Mouse (Mus musculus): ENCODE measurements around the gene A830005F24Rik. TPM values are rescaled to one million over a fixed set of nuclear protein-coding genes. Genes with fewer than 3 reads are reported as not detected.
A peak's percentile ranks its signal among the peaks of the same experiment; 100 is the strongest.

Gene A830005F24Rik
- polyA plus RNA-seq, 1 experiment: 1.8 TPM

- no peak for TF ChIP-seq CTCF (IDR thresholded peaks at IDR 0.05; ENCODE audit: borderline replicate concordance, extremely low read depth, insufficient read depth, insufficient read length)
- TF ChIP-seq POLR2A (IDR thresholded peaks at IDR 0.05; ENCODE audit: borderline replicate concordance, extremely low read depth, insufficient read depth, insufficient read length, poor library complexity, severe bottlenecking): no peak
- no peak for DNase-seq (ENCODE audit: low read depth)
These were observed 2.5 kb downstream of the A830005F24Rik start for GRCm38 (mm10) chr13:48515861-48516260.

- DNase-seq (ENCODE audit: low read depth): peak; percentile 14
These were observed 5.8 kb downstream of the A830005F24Rik start for GRCm38 (mm10) chr13:48519122-48519521.

- no peak for DNase-seq (ENCODE audit: low read depth)
- TF ChIP-seq CTCF (IDR thresholded peaks at IDR 0.05; ENCODE audit: borderline replicate concordance, extremely low read depth, insufficient read depth, insufficient read length): no peak
- TF ChIP-seq POLR2A (IDR thresholded peaks at IDR 0.05; ENCODE audit: borderline replicate concordance, extremely low read depth, insufficient read depth, insufficient read length, poor library complexity, severe bottlenecking): no peak
These were observed 12.4 kb downstream of the A830005F24Rik start for GRCm38 (mm10) chr13:48525745-48526144.

- TF ChIP-seq POLR2A (IDR thresholded peaks at IDR 0.05; ENCODE audit: borderline replicate concordance, extremely low read depth, insufficient read depth, insufficient read length, poor library complexity, severe bottlenecking) (no peak), CTCF (IDR thresholded peaks at IDR 0.05; ENCODE audit: borderline replicate concordance, extremely low read depth, insufficient read depth, insufficient read length) (peak; percentile 81)
- peak; percentile 94 for DNase-seq (ENCODE audit: low read depth)
These were observed 14.9 kb downstream of the A830005F24Rik start for GRCm38 (mm10) chr13:48528123-48528871.

- DNase-seq (ENCODE audit: low read depth): no peak
- TF ChIP-seq POLR2A (IDR thresholded peaks at IDR 0.05; ENCODE audit: borderline replicate concordance, extremely low read depth, insufficient read depth, insufficient read length, poor library complexity, severe bottlenecking): no peak
- no peak for TF ChIP-seq CTCF (IDR thresholded peaks at IDR 0.05; ENCODE audit: borderline replicate concordance, extremely low read depth, insufficient read depth, insufficient read length)
These were observed 15.7 kb downstream of the A830005F24Rik start for GRCm38 (mm10) chr13:48529028-48529427.

GRCm38 (mm10) chr13:48530685-48531084 is 17.3 kb downstream of the A830005F24Rik start:
- TF ChIP-seq CTCF (IDR thresholded peaks at IDR 0.05; ENCODE audit: borderline replicate concordance, extremely low read depth, insufficient read depth, insufficient read length) (no peak), POLR2A (IDR thresholded peaks at IDR 0.05; ENCODE audit: borderline replicate concordance, extremely low read depth, insufficient read depth, insufficient read length, poor library complexity, severe bottlenecking) (no peak)
- DNase-seq (ENCODE audit: low read depth): no peak

- DNase-seq (ENCODE audit: low read depth): no peak
- TF ChIP-seq CTCF (IDR thresholded peaks at IDR 0.05; ENCODE audit: borderline replicate concordance, extremely low read depth, insufficient read depth, insufficient read length) (no peak), POLR2A (IDR thresholded peaks at IDR 0.05; ENCODE audit: borderline replicate concordance, extremely low read depth, insufficient read depth, insufficient read length, poor library complexity, severe bottlenecking) (no peak)
These were observed 18.1 kb downstream of the A830005F24Rik start for GRCm38 (mm10) chr13:48531448-48531847.

- TF ChIP-seq POLR2A (IDR thresholded peaks at IDR 0.05; ENCODE audit: borderline replicate concordance, extremely low read depth, insufficient read depth, insufficient read length, poor library complexity, severe bottlenecking) (no peak), CTCF (IDR thresholded peaks at IDR 0.05; ENCODE audit: borderline replicate concordance, extremely low read depth, insufficient read depth, insufficient read length) (no peak)
- DNase-seq (ENCODE audit: low read depth): no peak
These were observed 20.1 kb downstream of the A830005F24Rik start for GRCm38 (mm10) chr13:48533441-48533840.

- no peak for TF ChIP-seq POLR2A (IDR thresholded peaks at IDR 0.05; ENCODE audit: borderline replicate concordance, extremely low read depth, insufficient read depth, insufficient read length, poor library complexity, severe bottlenecking)
- DNase-seq (ENCODE audit: low read depth): no peak
These were observed 27.1 kb downstream of the A830005F24Rik start for GRCm38 (mm10) chr13:48540488-48540887.

GRCm38 (mm10) chr13:48544391-48544790 is 31.0 kb downstream of the A830005F24Rik start:
- no peak for TF ChIP-seq POLR2A (IDR thresholded peaks at IDR 0.05; ENCODE audit: borderline replicate concordance, extremely low read depth, insufficient read depth, insufficient read length, poor library complexity, severe bottlenecking)
- no peak for TF ChIP-seq CTCF (IDR thresholded peaks at IDR 0.05; ENCODE audit: borderline replicate concordance, extremely low read depth, insufficient read depth, insufficient read length)
- DNase-seq (ENCODE audit: low read depth): no peak

- DNase-seq (ENCODE audit: low read depth): no peak
- TF ChIP-seq POLR2A (IDR thresholded peaks at IDR 0.05; ENCODE audit: borderline replicate concordance, extremely low read depth, insufficient read depth, insufficient read length, poor library complexity, severe bottlenecking): no peak
- no peak for TF ChIP-seq CTCF (IDR thresholded peaks at IDR 0.05; ENCODE audit: borderline replicate concordance, extremely low read depth, insufficient read depth, insufficient read length)
These were observed 31.5 kb downstream of the A830005F24Rik start for GRCm38 (mm10) chr13:48544867-48545266.

- peak; percentile 100 for DNase-seq (ENCODE audit: low read depth)
- TF ChIP-seq CTCF (IDR thresholded peaks at IDR 0.05; ENCODE audit: borderline replicate concordance, extremely low read depth, insufficient read depth, insufficient read length): no peak
- TF ChIP-seq POLR2A (IDR thresholded peaks at IDR 0.05; ENCODE audit: borderline replicate concordance, extremely low read depth, insufficient read depth, insufficient read length, poor library complexity, severe bottlenecking): 0 out of 2 replicates have a peak, but pooled peaks have one; percentile 14
These were observed 32.3 kb downstream of the A830005F24Rik start for GRCm38 (mm10) chr13:48545476-48546281.

All from brain, embryonic 14.5 days (tissue).